ENCODE assay signal across 8 mouse cellular contexts in genomic region chr14:54875844-54876538, GRCm38 (mm10). TPM values are rescaled to one million over a fixed set of nuclear protein-coding genes. Genes with fewer than 3 reads are reported as not detected.
DNase-seq lines count a peak whose midpoint lies in the region; ATAC-seq and TF ChIP-seq lines count a peak whose summit lies in the region.

No protein-coding gene starts in this region.

- ATAC-seq in intestine, embryonic 14.5 days (replicated peaks; ENCODE audit: low FRiP score, low TSS enrichment, low read depth): peak; percentile 11; the same call in 1 of the 2 replicates

- H3K9ac ChIP-seq in intestine, embryonic 14.5 days (ENCODE audit: low read length): peak overlapping the region; percentile 78

- H3K4me2 ChIP-seq in intestine, embryonic 14.5 days (ENCODE audit: low read length): peak overlapping the region; percentile 86

- no peaks in the 10 kb centered on the region for H3K36me3 ChIP-seq in C2C12 (ENCODE audit: control insufficient read depth, insufficient read depth)
- no peaks in the 10 kb centered on the region for H3K36me3 ChIP-seq in embryonic facial prominence, embryonic 10.5 days (replicated peaks)
- no peaks in the 10 kb centered on the region for H3K36me3 ChIP-seq in intestine, embryonic 14.5 days (ENCODE audit: control insufficient read depth, insufficient read depth, low read length)

- no peak for TF ChIP-seq CTCF in gastrocnemius, adult 2 months (IDR thresholded peaks at IDR 0.05)
- no peak for TF ChIP-seq CTCF in C2C12 (IDR thresholded peaks at IDR 0.05; ENCODE audit: control insufficient read depth, insufficient read depth, insufficient read length)

- no peak for DNase-seq in gastrocnemius, adult 2 months
- no peak for DNase-seq in gastrocnemius, postnatal 14 days
- no peak for DNase-seq in embryonic facial prominence, embryonic 10.5 days (ENCODE audit: low spot score)
- DNase-seq in intestine, embryonic 14.5 days (ENCODE audit: low spot score): no peak
- peak; percentile 47 for DNase-seq in lung, postnatal 14 days
- DNase-seq in telencephalon, adult 2 months (ENCODE audit: low read depth, low spot score): peak; percentile 66
- DNase-seq in adrenal gland, postnatal 25 days: no peak

- peak overlapping the region; percentile 81 for H3ac ChIP-seq in C2C12 (ENCODE audit: control insufficient read depth, insufficient read length, low read depth)

- H3K27me3 ChIP-seq in C2C12 (ENCODE audit: control insufficient read depth, insufficient read depth, insufficient read length): no peaks in the 10 kb centered on the region
- peaks cover 48% of the 10 kb centered on the region for H3K27me3 ChIP-seq in embryonic facial prominence, embryonic 10.5 days (replicated peaks; ENCODE audit: low read depth, poor library complexity, severe bottlenecking)
- 0 out of 2 replicates have a peak, but pooled peaks cover 4% of the 10 kb centered on the region for H3K27me3 ChIP-seq in intestine, embryonic 14.5 days (replicated peaks; ENCODE audit: control insufficient read depth, insufficient read depth, low read length)

- H3K4me3 ChIP-seq in gastrocnemius, adult 2 months: peak overlapping the region; percentile 77
- peak overlapping the region; percentile 48 for H3K4me3 ChIP-seq in C2C12 (ENCODE audit: insufficient read depth, poor library complexity, severe bottlenecking)
- peak overlapping the region; percentile 85 for H3K4me3 ChIP-seq in embryonic facial prominence, embryonic 10.5 days
- H3K4me3 ChIP-seq in intestine, embryonic 14.5 days (ENCODE audit: low read depth, low read length): peak overlapping the region; percentile 76

- H3K27ac ChIP-seq in gastrocnemius, adult 2 months: peak overlapping the region; percentile 94
- H3K27ac ChIP-seq in embryonic facial prominence, embryonic 10.5 days (replicated peaks): peak overlapping the region; percentile 86
- peak overlapping the region; percentile 76 for H3K27ac ChIP-seq in intestine, embryonic 14.5 days (ENCODE audit: low read depth)

- no peaks in the 10 kb centered on the region for H3K79me3 ChIP-seq in C2C12 (ENCODE audit: low read depth)

- H3K9me3 ChIP-seq in embryonic facial prominence, embryonic 10.5 days: no peaks in the 10 kb centered on the region
- no peaks in the 10 kb centered on the region for H3K9me3 ChIP-seq in intestine, embryonic 14.5 days (ENCODE audit: control insufficient read depth, low read length)

- peaks cover 23% of the 10 kb centered on the region for H3K4me1 ChIP-seq in embryonic facial prominence, embryonic 10.5 days
- H3K4me1 ChIP-seq in intestine, embryonic 14.5 days (replicated peaks; ENCODE audit: control insufficient read depth, insufficient read depth, low read length): 0 out of 2 replicates have a peak, but pooled peaks cover 4% of the 10 kb centered on the region

- 2% methylated on average over 36 of the region's 36 CpGs for WGBS in embryonic facial prominence, embryonic 10.5 days
- WGBS in intestine, embryonic 14.5 days: 3% methylated on average over 35 of the region's 36 CpGs

- no peaks in the 10 kb centered on the region for H3K79me2 ChIP-seq in C2C12 (ENCODE audit: control insufficient read depth, insufficient read depth)

- intact Hi-C loops in gastrocnemius, adult 2 months (cut with DNase I): no loop called here
- intact Hi-C loops in gastrocnemius, postnatal 14 days (cut with DNase I; ENCODE audit: low total_unique reads): no loop called here

TF ChIP-seq in C2C12, 6 proteins besides CTCF, POLR2A, EP300 and RAD21:
- no peak for TF ChIP-seq MYOG (IDR thresholded peaks at IDR 0.05; ENCODE audit: control insufficient read depth, extremely low read depth, insufficient read length)
- TF ChIP-seq USF1 (IDR thresholded peaks at IDR 0.05; ENCODE audit: low read depth): no peak
- no peak for TF ChIP-seq MAX (IDR thresholded peaks at IDR 0.05)

RNA-seq across cellular contexts. Expression of gene Ppp1r3e, which starts 1.4 kb away (rescaled TPM):
- total RNA-seq in gastrocnemius, adult 2 months (2021): 1 to 10 TPM; 2.6 to 3.5 TPM
- total RNA-seq in gastrocnemius, postnatal 14 days (2021): 1 to 10 TPM; 2.8 to 6.8 TPM
- 1.1 TPM for polyA plus RNA-seq in C2C12 (2012; fragmentation: generic; extraction: Trizol)
- 0.56 and 0.60 TPM in 2 replicates for polyA plus RNA-seq in embryonic facial prominence, embryonic 10.5 days (2016; fragmentation: Nextera tagmentation; extraction: Ambion mirVana)
- polyA plus RNA-seq in intestine, embryonic 14.5 days (2014; fragmentation: Nextera tagmentation; extraction: Ambion mirVana): 2.9 and 4.1 TPM in 2 replicates
- 19.3 and 23.8 TPM in 2 replicates for total RNA-seq in adrenal gland, postnatal 25 days (2021)

RNA-seq across cellular contexts. Expression of gene Homez, which starts 5.2 kb away (rescaled TPM):
- total RNA-seq in gastrocnemius, adult 2 months (2021): 1 to 10 TPM; 3.0 to 5.2 TPM
- 1 to 10 TPM; 6.1 to 8.1 TPM for total RNA-seq in gastrocnemius, postnatal 14 days (2021)
- 1.3 TPM for polyA plus RNA-seq in C2C12 (2012; fragmentation: generic; extraction: Trizol)
- 20.3 and 22.1 TPM in 2 replicates for polyA plus RNA-seq in embryonic facial prominence, embryonic 10.5 days (2016; fragmentation: Nextera tagmentation; extraction: Ambion mirVana)
- 7.4 and 10.7 TPM in 2 replicates for polyA plus RNA-seq in intestine, embryonic 14.5 days (2014; fragmentation: Nextera tagmentation; extraction: Ambion mirVana)
- total RNA-seq in adrenal gland, postnatal 25 days (2021): 14.8 and 19.0 TPM in 2 replicates

RNA-seq across cellular contexts. Expression of gene Bcl2l2, which starts 7.2 kb away (rescaled TPM):
- total RNA-seq in gastrocnemius, adult 2 months (2021): 10 to 100 TPM; 23.1 to 26.8 TPM
- total RNA-seq in gastrocnemius, postnatal 14 days (2021): 10 to 100 TPM; 19.9 to 21.0 TPM
- polyA plus RNA-seq in C2C12 (2012; fragmentation: generic; extraction: Trizol): 16.5 TPM
- 2.3 and 2.5 TPM in 2 replicates for polyA plus RNA-seq in embryonic facial prominence, embryonic 10.5 days (2016; fragmentation: Nextera tagmentation; extraction: Ambion mirVana)
- polyA plus RNA-seq in intestine, embryonic 14.5 days (2014; fragmentation: Nextera tagmentation; extraction: Ambion mirVana): 5.1 and 5.2 TPM in 2 replicates
- 50.0 and 62.2 TPM in 2 replicates for total RNA-seq in adrenal gland, postnatal 25 days (2021)

RNA-seq across cellular contexts. Expression of gene Gm20521, which starts 7.2 kb away (rescaled TPM):
- 1 to 10 TPM in 1 of 2 experiments, under 1 TPM in 1; 0.56 to 4.4 TPM for total RNA-seq in gastrocnemius, adult 2 months (2021)
- 1 to 10 TPM; 3.1 to 3.6 TPM for total RNA-seq in gastrocnemius, postnatal 14 days (2021)
- polyA plus RNA-seq in C2C12 (2012; fragmentation: generic; extraction: Trizol): 0.49 TPM
- 0.14 and 0.25 TPM in 2 replicates for polyA plus RNA-seq in embryonic facial prominence, embryonic 10.5 days (2016; fragmentation: Nextera tagmentation; extraction: Ambion mirVana)
- polyA plus RNA-seq in intestine, embryonic 14.5 days (2014; fragmentation: Nextera tagmentation; extraction: Ambion mirVana): 0.28 TPM in 1 of 2 replicates, not detected in the other
- total RNA-seq in adrenal gland, postnatal 25 days (2021): 10.0 TPM in 1 of 2 replicates, not detected in the other

RNA-seq across cellular contexts. Expression of gene Pabpn1, which starts 16.3 kb away (rescaled TPM):
- 10 to 100 TPM; 52.5 to 63.3 TPM for total RNA-seq in gastrocnemius, adult 2 months (2021)
- 10 to 100 TPM; 56.6 to 57.4 TPM for total RNA-seq in gastrocnemius, postnatal 14 days (2021)
- 146 TPM for polyA plus RNA-seq in C2C12 (2012; fragmentation: generic; extraction: Trizol)
- polyA plus RNA-seq in embryonic facial prominence, embryonic 10.5 days (2016; fragmentation: Nextera tagmentation; extraction: Ambion mirVana): 173 TPM in 2 replicates
- 134 and 148 TPM in 2 replicates for polyA plus RNA-seq in intestine, embryonic 14.5 days (2014; fragmentation: Nextera tagmentation; extraction: Ambion mirVana)
- total RNA-seq in adrenal gland, postnatal 25 days (2021): 195 and 256 TPM in 2 replicates

Comparison
In these comparisons a context has a peak if more than half of its experiments do, and no peak if none do; other contexts are left out.
1. DNase-seq: peak in lung, postnatal 14 days (single experiment) and telencephalon, adult 2 months (single experiment); none in gastrocnemius, adult 2 months (single experiment), gastrocnemius, postnatal 14 days (single experiment), embryonic facial prominence, embryonic 10.5 days (single experiment), intestine, embryonic 14.5 days (single experiment) and adrenal gland, postnatal 25 days (single experiment).
2. Peak in every context shown above with its lines, with median percentiles within 50 percentile points of each other: H3K27ac ChIP-seq and H3K4me3 ChIP-seq.